Mouse (Mus musculus): ENCODE data around the gene Cd36. TPM values are rescaled to one million over a fixed set of nuclear protein-coding genes. Genes with fewer than 3 reads are reported as not detected.

Cd36 gene
- polyA plus RNA-seq, 1 experiment from 2014 or later = 223 TPM

Other genes with a start within 250 kb of the Cd36 start
- gene Gnat3, start 73.7 kb upstream of the Cd36 start, polyA plus RNA-seq (2015; fragmentation: Nextera tagmentation; extraction: Ambion mirVana) = 0.24 TPM in 1 of 2 replicates, not detected in the other